Mouse (Mus musculus) bone marrow macrophage, adult 2 months (primary cell): ENCODE measurements around the gene Ppp6c. TPM values are rescaled to one million over a fixed set of nuclear protein-coding genes. Genes with fewer than 3 reads are reported as not detected.

Experiments used
- H3K27ac ChIP-seq: 2 replicates; pipeline ENCODE4 v1.5.1; 2012; ENCODE audit warnings: low read depth, low read length; ENCODE audit not compliant: insufficient read depth
- H3K4me1 ChIP-seq: 2 replicates; pipeline ENCODE4 v1.6.1; 2012; ENCODE audit warnings: low read length; ENCODE audit not compliant: control insufficient read depth, insufficient read depth
- H3K4me3 ChIP-seq: 2 replicates; pipeline ENCODE4 v1.5.1; 2012; ENCODE audit warnings: mild to moderate bottlenecking, low read length, moderate library complexity; ENCODE audit not compliant: insufficient read depth
- CTCF ChIP-seq: IDR thresholded peaks from 2 replicates; pipeline ENCODE4 v1.5.1; 2012; ENCODE audit warnings: low read depth, mild to moderate bottlenecking, low read length, moderate library complexity
- POLR2A ChIP-seq: IDR thresholded peaks from 2 replicates; pipeline ENCODE4 v1.6.1; 2012; ENCODE audit warnings: mild to moderate bottlenecking, low read depth, low read length, borderline replicate concordance
- polyA plus RNA-seq: library from polyadenylated mRNA; stranded (reverse); fragments of >200 nt; gene quantifications from 2 replicates; pipeline ENCODE4 v1.2.4, GENCODE M21; 2012; ENCODE audit not compliant: missing spikeins, insufficient read depth, insufficient read length

Ppp6c gene
- polyA plus RNA-seq, 1 experiment = 73.6 TPM

DNA sequence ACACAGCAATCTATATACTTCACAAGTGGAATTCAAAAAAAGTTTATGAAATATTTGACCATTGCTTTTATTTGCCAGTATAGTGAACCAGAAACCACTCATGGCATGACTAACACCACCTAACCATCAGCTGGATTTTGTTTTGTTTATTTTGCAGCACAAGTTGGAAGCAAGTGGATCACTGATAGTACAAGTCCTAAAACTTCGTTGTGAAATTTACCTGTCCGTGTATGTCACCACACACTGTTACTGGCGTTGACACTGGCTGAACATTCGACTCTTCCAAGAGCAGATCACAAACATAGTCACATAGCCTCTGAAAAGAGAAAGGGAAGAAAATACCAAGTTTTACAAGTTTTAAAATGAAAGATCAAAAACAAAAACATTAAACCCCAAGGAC lies 15.5 kb downstream of the Ppp6c start:
- H3K4me1 ChIP-seq = 0 out of 2 replicates have a peak, but pooled peaks cover 2% of the 10 kb centered on the region
- H3K27ac ChIP-seq = no peak overlapping the region
- H3K4me3 ChIP-seq = no peak overlapping the region
- TF ChIP-seq CTCF = no peak

DNA sequence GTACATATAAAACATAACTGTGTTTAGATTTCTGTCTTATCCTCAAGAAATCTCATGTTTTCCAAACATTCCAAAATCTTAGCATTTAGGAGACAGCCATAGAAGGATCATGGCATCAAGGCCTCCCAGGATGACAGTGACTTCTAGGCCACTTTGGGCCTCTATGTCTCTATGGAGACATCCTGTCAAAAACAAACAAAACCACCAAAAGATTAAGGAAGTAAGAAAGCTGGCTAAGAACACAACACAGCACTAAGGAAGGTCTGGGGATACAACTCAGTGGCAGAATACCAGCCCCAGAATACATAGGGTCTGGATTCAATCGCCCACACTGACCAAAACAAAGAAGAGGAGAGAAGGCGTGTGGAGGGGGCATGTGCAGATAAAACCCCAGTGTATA lies 22.9 kb downstream of the Ppp6c start:
- Histone ChIP-seq H3K27ac (peak overlapping the region; percentile 30; the same call in 1 of the 2 replicates), H3K4me1 (peaks cover 12% of the 10 kb centered on the region), H3K4me3 (no peak overlapping the region)
- TF ChIP-seq CTCF (no peak), POLR2A (no peak)

DNA sequence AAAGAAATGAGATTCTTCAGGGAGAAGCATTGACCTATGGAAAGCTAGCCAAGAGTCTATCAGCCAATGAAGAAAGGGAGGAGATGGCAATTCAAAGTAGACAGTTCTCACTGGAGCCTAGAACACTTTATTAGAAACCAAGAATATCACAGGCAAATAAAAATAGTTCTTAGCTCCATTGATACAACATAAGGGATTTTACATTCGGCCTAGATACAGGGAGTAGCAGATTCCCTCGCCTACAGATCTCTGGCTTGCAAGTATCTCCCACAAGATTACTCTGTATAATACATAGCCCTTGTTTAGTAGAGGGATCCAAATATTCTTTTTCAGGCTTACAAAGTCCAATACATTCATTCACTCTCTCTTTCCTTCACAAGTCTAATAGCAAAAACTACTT lies 31.4 kb downstream of the Ppp6c start:
- TF ChIP-seq CTCF (no peak), POLR2A (no peak)
- Histone ChIP-seq H3K4me1 (0 out of 2 replicates have a peak, but pooled peaks cover under 1% of the 10 kb centered on the region), H3K4me3 (no peak overlapping the region), H3K27ac (no peak overlapping the region)

DNA sequence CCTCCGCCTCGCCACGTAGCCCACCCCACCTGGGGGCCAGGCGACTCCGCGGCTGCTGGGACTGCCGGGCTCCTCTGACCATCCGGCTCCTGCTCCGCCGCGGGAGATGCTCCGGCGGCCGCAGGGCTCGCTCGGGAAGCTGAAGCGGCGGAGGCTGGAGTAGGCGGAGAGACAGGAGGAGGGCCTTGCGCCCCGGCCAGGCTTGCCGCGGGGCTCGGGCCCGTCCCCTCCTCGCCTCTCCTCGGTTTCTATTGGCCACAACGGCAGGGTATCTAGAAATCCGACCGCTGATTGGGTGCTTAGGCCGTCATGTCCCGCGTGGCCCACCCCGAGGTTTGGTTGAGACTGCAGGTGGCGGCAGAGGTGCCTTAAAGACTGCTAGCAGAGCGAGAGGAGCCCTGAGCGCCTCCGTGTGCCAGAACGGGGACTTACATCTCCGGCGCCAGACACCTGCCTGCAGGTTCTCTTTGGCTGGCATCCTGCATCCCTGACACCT lies 35.6 kb downstream of the Ppp6c start, which contains the start of gene Scai:
Gene Scai, minus strand, starts transcription at position 174 of the 496 bp plus-strand sequence.
- Histone ChIP-seq H3K4me3 (peak within 1 kb of the TSS; percentile 78), H3K4me1 (0 out of 2 replicates have a peak, but pooled peaks cover 2% of the 10 kb centered on the region), H3K27ac (no peak within 1 kb of the TSS)
- TF ChIP-seq CTCF (peak; percentile 60), POLR2A (no peak)

DNA sequence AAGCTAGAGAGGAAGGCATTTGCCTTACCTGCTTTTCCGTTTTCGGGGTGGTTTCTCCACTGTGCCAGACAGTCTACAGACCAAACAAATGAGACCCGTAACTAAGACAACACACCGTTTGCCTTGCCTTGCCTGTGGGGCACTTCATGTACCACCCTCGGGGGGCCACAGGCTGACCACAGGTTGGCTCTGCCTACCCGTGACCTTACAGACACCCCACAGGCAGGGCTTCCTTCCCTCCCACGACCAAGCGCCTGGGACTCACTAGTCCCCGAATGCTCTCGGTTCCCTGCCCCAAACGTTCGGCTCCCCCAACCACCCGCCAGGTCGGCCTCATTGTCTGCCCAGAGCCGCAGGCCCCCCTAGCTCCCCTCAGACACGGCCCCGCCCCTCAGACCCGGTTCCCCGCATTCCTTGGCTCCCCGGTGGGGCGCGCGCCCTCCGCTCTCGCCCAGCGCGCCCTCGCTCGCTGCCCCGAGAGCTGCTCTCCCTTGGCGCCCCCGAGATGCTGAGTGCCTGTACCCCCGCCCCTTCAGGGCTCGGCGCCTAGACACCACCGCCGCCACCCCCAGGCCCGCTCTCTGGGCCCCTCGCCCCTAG lies 36.2 kb downstream of the Ppp6c start:
- TF ChIP-seq POLR2A = no peak
- TF ChIP-seq CTCF = no peak
- Histone ChIP-seq H3K4me1 (0 out of 2 replicates have a peak, but pooled peaks cover 2% of the 10 kb centered on the region), H3K27ac (no peak overlapping the region), H3K4me3 (peak overlapping the region; percentile 78)

DNA sequence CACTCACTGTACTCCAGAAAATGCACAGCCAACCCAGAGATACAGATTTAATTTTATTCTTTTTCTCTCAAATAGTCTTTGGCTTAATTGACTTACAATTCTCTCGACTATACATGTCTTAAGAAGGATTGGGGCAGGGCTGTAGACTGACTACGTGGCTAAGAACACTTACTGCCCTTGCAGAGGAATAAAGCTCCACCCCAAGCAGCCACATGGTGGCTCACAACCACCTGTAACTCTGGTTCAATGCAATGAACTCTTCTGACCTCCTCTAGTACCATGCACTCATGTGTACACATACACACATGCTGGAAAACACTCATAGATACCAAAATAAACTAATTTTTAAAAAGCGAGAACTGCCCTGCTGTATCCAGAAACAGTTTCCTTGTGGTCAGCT lies 40.3 kb downstream of the Ppp6c start:
- 0 out of 2 replicates have a peak, but pooled peaks cover 2% of the 10 kb centered on the region for H3K4me1 ChIP-seq
- H3K27ac ChIP-seq = no peak overlapping the region
- TF ChIP-seq POLR2A = no peak
- H3K4me3 ChIP-seq = no peak overlapping the region

DNA sequence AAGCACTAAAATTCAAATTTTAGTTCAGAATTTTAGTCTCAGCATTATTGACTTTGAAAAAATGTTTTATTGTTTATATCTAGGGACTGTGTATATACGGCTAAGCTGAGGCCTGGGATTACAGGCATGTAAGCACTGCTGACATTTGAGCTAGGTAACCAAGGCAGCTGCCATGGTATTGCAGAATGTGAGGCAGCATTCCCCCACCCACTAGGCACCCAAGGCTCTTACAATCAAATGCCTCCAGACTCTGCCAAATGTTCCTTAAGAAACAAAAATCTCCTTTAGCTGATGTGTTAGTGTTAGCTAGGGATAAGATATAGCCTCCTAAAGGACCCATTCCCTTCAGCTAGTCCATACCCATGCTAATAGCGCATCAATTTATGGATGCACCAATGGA lies 42.7 kb downstream of the Ppp6c start:
- Histone ChIP-seq H3K4me1 (no peaks in the 10 kb centered on the region), H3K27ac (no peak overlapping the region), H3K4me3 (no peak overlapping the region)
- TF ChIP-seq POLR2A = no peak
- no peak for TF ChIP-seq CTCF

DNA sequence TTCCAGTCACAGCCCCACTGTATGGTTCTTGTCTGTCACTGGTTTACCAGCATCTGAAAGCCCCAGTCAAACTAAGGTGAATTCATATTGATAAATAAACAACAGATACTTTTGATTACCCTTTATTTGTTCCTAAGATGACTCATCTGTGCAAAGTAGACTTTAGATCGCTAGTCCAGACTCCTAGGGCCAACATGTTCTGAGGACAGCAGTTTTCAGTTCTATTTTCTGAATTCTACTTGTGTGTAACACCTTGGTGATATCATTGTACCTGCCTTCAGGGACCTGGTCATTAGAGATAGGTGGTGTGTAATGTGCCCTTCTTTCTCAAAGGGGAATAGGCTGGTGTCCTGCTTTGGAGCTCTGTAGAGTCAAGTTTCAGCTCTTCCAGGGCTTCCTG lies 65.3 kb downstream of the Ppp6c start:
- Histone ChIP-seq H3K4me3 (no peak overlapping the region), H3K27ac (no peak overlapping the region), H3K4me1 (no peaks in the 10 kb centered on the region)
- TF ChIP-seq POLR2A (no peak), CTCF (no peak)

DNA sequence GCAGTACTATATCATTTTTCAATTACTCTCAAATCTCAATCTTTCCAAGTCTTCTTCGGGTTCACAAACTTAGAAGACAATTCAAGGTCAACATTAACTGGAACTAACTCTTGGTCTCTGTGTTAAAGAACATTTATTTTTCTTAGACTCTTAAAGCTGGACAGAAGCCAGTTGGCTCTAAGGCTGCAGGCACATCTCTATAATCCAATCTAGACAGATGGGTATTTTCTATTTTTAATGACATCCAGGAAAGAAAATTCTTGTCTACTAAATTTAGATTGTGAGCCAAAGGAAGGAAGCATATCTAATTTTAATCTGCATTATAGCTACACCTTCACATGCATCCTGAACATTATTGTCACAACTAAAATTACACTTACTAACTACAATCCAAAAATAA lies 68.3 kb downstream of the Ppp6c start:
- Histone ChIP-seq H3K4me1 (peaks cover 4% of the 10 kb centered on the region), H3K4me3 (no peak overlapping the region), H3K27ac (no peak overlapping the region)
- TF ChIP-seq CTCF = no peak
- TF ChIP-seq POLR2A = no peak

DNA sequence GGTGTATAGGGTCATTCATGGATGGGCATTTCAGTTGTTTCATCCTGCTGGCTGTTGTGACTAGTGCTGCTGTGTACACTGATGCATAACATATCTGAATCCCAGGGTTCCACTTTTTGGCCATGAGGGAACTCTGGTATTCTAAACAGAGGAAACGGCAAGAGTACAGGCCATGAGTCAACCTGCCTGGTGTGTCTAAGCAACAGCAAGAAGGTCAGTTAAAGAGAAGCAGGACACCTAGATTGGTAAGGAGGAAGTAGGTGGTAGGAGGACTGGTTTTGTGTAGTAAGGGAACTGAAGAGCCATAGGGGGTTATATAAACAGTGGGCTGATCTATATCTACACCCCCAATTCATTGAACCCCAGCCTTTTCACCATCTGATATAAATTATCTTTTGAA lies 69.4 kb downstream of the Ppp6c start:
- peaks cover 4% of the 10 kb centered on the region for H3K4me1 ChIP-seq
- TF ChIP-seq POLR2A = no peak
- TF ChIP-seq CTCF = no peak

More for the DNA sequence above, 69.4 kb downstream of the Ppp6c start:
- Histone ChIP-seq H3K27ac (no peak overlapping the region), H3K4me3 (no peak overlapping the region)
